Mouse (Mus musculus) limb, embryonic 14.5 days (tissue): ENCODE measurements at regions not wholly inside any gene's neighbourhood (a gene's known extent, or its start where the extent isn't known, plus 50 kb on each side); places are given as distances from the start of the nearest gene placed in this dataset.

Experiments used
- ATAC-seq: fragments of 200-750 bp; cut with Nextera tagmentation; 2 replicates; pipeline ENCODE4 v1.8.0; 2017; ENCODE audit warnings: low read depth, moderate number of reproducible peaks, moderate TSS enrichment; ENCODE audit not compliant: low FRiP score
- DNase-seq: peaks from one replicate; pipeline ENCODE4 v3.0.0-alpha.2; 2015; ENCODE audit warnings: low spot score
- H3K27ac ChIP-seq: fragments of 300-500 bp; sonication (generic); replicated peaks from 2 replicates; pipeline ENCODE4 v1.5.1; 2014; ENCODE audit warnings: low read depth, mild to moderate bottlenecking, low read length, moderate library complexity, mixed read lengths
- H3K27me3 ChIP-seq: fragments of 300-500 bp; sonication (generic); 2 replicates; pipeline ENCODE4 v1.6.1; 2014; ENCODE audit warnings: low read length, mixed read lengths; ENCODE audit not compliant: control insufficient read depth, insufficient read depth
- H3K36me3 ChIP-seq: fragments of 300-500 bp; sonication (generic); 2 replicates; pipeline ENCODE4 v1.6.1; 2014; ENCODE audit warnings: mild to moderate bottlenecking, low read length, moderate library complexity, mixed read lengths; ENCODE audit not compliant: control insufficient read depth, insufficient read depth
- H3K4me1 ChIP-seq: fragments of 300-500 bp; sonication (generic); 2 replicates; pipeline ENCODE4 v1.6.1; 2014; ENCODE audit warnings: antibody characterized with exemption, low read length, mixed read lengths; ENCODE audit not compliant: control insufficient read depth, insufficient read depth
- H3K4me2 ChIP-seq: fragments of 300-500 bp; sonication (generic); replicated peaks from 2 replicates; pipeline ENCODE4 v1.6.1; 2014; ENCODE audit warnings: low read depth, mild to moderate bottlenecking, low read length, moderate library complexity; ENCODE audit not compliant: severe bottlenecking
- H3K4me3 ChIP-seq: fragments of 300-500 bp; sonication (generic); replicated peaks from 2 replicates; pipeline ENCODE4 v1.5.1; 2014; ENCODE audit warnings: low read length
- H3K9ac ChIP-seq: fragments of 300-500 bp; sonication (generic); 2 replicates; pipeline ENCODE4 v1.6.1; 2014; ENCODE audit warnings: mild to moderate bottlenecking, low read depth, low read length, moderate library complexity; ENCODE audit not compliant: severe bottlenecking
- H3K9me3 ChIP-seq: fragments of 300-500 bp; sonication (generic); 2 replicates; pipeline ENCODE4 v1.6.1; 2016; ENCODE audit warnings: low read length; ENCODE audit not compliant: control insufficient read depth
- POLR2A ChIP-seq: fragments of 200-500 bp; IDR thresholded peaks from 2 replicates; pipeline ENCODE4 v1.8.0; 2012; ENCODE audit warnings: inconsistent platforms, mild to moderate bottlenecking, moderate library complexity, borderline replicate concordance; ENCODE audit not compliant: insufficient read depth, insufficient read length; ENCODE audit errors: extremely low read depth
- WGBS: fragments of 180-500 bp; shearing (Covaris S2); extraction: QIAGEN DNeasy Blood & Tissue Kit; methylation state at CpG from one replicate; pipeline ENCODE4 v1.1.7; 2014; 5-methylcytosine and 5-hydroxymethylcytosine counted together

DNA sequence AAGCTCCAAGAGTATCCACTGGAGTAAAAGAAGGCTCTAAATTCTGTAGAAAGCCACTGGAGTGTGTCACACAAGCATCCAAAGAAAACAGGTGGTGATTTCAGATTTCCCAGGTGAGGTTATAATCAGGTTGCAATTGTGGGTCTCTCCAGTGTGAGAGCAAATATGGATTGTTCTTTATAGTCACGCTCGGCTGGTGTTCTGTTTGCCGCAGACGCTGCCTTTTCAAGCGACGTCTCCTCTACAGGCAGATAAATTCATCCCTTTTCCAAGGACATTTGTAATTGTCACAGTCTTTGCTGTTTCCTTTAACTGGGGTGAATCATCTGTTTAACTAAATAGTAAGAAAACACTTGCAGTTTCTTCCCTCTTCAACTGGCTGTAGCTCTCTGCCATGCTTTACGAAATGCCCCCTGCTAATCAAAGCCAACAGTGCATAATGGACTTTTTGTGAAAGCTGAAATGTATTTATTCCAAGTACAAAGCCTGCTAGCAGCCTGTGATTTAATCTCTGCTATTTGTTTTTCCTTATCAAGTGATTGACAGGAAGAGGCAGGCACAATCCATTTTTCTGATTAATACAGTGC is 502.4 kb downstream of the Trim52 start:
- DNase-seq: no peak
- Histone ChIP-seq H3K9me3 (no peaks in the 10 kb centered on the region), H3K4me1 (no peaks in the 10 kb centered on the region), H3K4me2 (no peak overlapping the region), H3K4me3 (no peak overlapping the region), H3K36me3 (no peaks in the 10 kb centered on the region), H3K9ac (no peak overlapping the region), H3K27ac (no peak overlapping the region), H3K27me3 (no peaks in the 10 kb centered on the region)
- no peak for TF ChIP-seq POLR2A
- 60% methylated on average over 7 of the region's 7 CpGs for WGBS
- no peak for ATAC-seq
